Mouse (Mus musculus) CH12.LX (cell line): Measurements from ENCODE around the gene Mest. TPM values are rescaled to one million over a fixed set of nuclear protein-coding genes. Genes with fewer than 3 reads are reported as not detected.

ENCODE experiments used
- DNase-seq: peaks from one replicate; pipeline ENCODE4 v3.0.0-alpha.2; 2013; ENCODE audit errors: extremely low read depth
- H3K27ac ChIP-seq: 2 replicates; pipeline ENCODE4 v1.5.1; 2012; ENCODE audit warnings: low read depth, mild to moderate bottlenecking, control low read depth, moderate library complexity; ENCODE audit not compliant: insufficient read depth
- H3K27me3 ChIP-seq: replicated peaks from 2 replicates; pipeline ENCODE3; 2012; ENCODE audit warnings: inconsistent platforms
- H3K36me3 ChIP-seq, 2 experiments: replicated peaks in 1 of 2; 2 replicates each; pipeline versions ENCODE3 to v1.6.1; 2012; ENCODE audit warnings: inconsistent platforms in 1 of 2, low read length in 1 of 2, mild to moderate bottlenecking in 1 of 2, mixed read lengths in 1 of 2, moderate library complexity in 1 of 2; ENCODE audit not compliant: control insufficient read depth in 1 of 2, insufficient read depth in 1 of 2
- H3K4me1 ChIP-seq, 2 experiments: 2 replicates each; pipeline ENCODE4 v1.6.1; 2012; ENCODE audit warnings: inconsistent platforms in 1 of 2, moderate library complexity in 1 of 2; ENCODE audit not compliant: insufficient read depth in 2 of 2, control insufficient read depth in 1 of 2
- H3K4me2 ChIP-seq: 2 replicates; pipeline ENCODE4 v1.6.1; 2012; ENCODE audit warnings: low read depth, mild to moderate bottlenecking, control low read depth; ENCODE audit not compliant: poor library complexity, insufficient read depth, severe bottlenecking
- H3K4me3 ChIP-seq, 3 experiments: fragments of 150-350 bp in 1 of 3; sonication (generic) in 1 of 3; replicated peaks in 1 of 3; 2 replicates each; pipeline versions ENCODE3 to v1.5.1; 2011 to 2012; ENCODE audit warnings: low read depth in 2 of 3, low read length in 2 of 3, mild to moderate bottlenecking in 2 of 3, moderate library complexity in 2 of 3, control low read depth in 1 of 3, improper control_type of control experiment in 1 of 3, inconsistent platforms in 1 of 3, mixed read lengths in 1 of 3; ENCODE audit not compliant: poor library complexity in 1 of 3
- H3K79me2 ChIP-seq: replicated peaks from 2 replicates; pipeline ENCODE4 v1.6.1; 2012; ENCODE audit warnings: mild to moderate bottlenecking, moderate library complexity; ENCODE audit not compliant: control insufficient read depth, poor library complexity, insufficient read depth, severe bottlenecking; ENCODE audit errors: extremely low read depth
- H3K9ac ChIP-seq: 2 replicates; pipeline ENCODE4 v1.6.1; 2012; ENCODE audit warnings: low read depth, mild to moderate bottlenecking, control low read depth, moderate library complexity; ENCODE audit not compliant: insufficient read depth
- H3K9me3 ChIP-seq: replicated peaks from 2 replicates; pipeline ENCODE3; 2012; ENCODE audit warnings: low read length, inconsistent platforms, mixed read lengths
- BHLHE40 ChIP-seq: IDR thresholded peaks from 2 replicates; pipeline ENCODE4 v1.6.1; 2011; ENCODE audit warnings: mild to moderate bottlenecking, low read depth, low read length, improper control_type of control experiment
- CHD2 ChIP-seq: IDR thresholded peaks from 2 replicates; pipeline ENCODE4 v1.6.1; 2011; ENCODE audit warnings: low read length, improper control_type of control experiment
- CTCF ChIP-seq, 2 experiments: IDR thresholded peaks in 1 of 2; conservative IDR thresholded peaks in 1 of 2; 2 replicates each; pipeline ENCODE4 v1.5.1; 2011 to 2012; ENCODE audit warnings: low read depth in 2 of 2, low read length in 2 of 2, improper control_type of control experiment in 1 of 2, inconsistent platforms in 1 of 2, mild to moderate bottlenecking in 1 of 2, moderate library complexity in 1 of 2
- EP300 ChIP-seq: IDR thresholded peaks from 2 replicates; pipeline ENCODE4 v1.6.1; 2011; ENCODE audit warnings: low read length, improper control_type of control experiment
- IRF4 ChIP-seq: IDR thresholded peaks from 2 replicates; pipeline ENCODE4 v1.6.1; 2014; ENCODE audit warnings: low read depth, mild to moderate bottlenecking, inconsistent platforms, low read length, improper control_type of control experiment
- JUN ChIP-seq: IDR thresholded peaks from 2 replicates; pipeline ENCODE4 v1.6.1; 2011; ENCODE audit warnings: low read depth, mild to moderate bottlenecking, low read length, improper control_type of control experiment, moderate library complexity; ENCODE audit not compliant: insufficient read depth
- JUND ChIP-seq: conservative IDR thresholded peaks from 2 replicates; pipeline ENCODE4 v1.6.1; 2011; ENCODE audit warnings: low read depth, low read length, improper control_type of control experiment
- MEF2A ChIP-seq: IDR thresholded peaks from 2 replicates; pipeline ENCODE4 v1.6.1; 2014; ENCODE audit warnings: low read depth, mild to moderate bottlenecking, inconsistent platforms, low read length, improper control_type of control experiment, borderline replicate concordance
- MXI1 ChIP-seq: IDR thresholded peaks from 2 replicates; pipeline ENCODE4 v1.6.1; 2011; ENCODE audit warnings: mild to moderate bottlenecking, low read depth, low read length, improper control_type of control experiment
- NELFE ChIP-seq: IDR thresholded peaks from 2 replicates; pipeline ENCODE4 v1.6.1; 2011; ENCODE audit warnings: low read depth, low read length, improper control_type of control experiment
- NRF1 ChIP-seq: IDR thresholded peaks from 2 replicates; pipeline ENCODE4 v1.6.1; 2014; ENCODE audit warnings: low read depth, mild to moderate bottlenecking, inconsistent platforms, low read length, improper control_type of control experiment, moderate library complexity
- PAX5 ChIP-seq: IDR thresholded peaks from 2 replicates; pipeline ENCODE4 v1.6.1; 2012; ENCODE audit warnings: low read length, inconsistent platforms, mixed read lengths
- POLR2A ChIP-seq: IDR thresholded peaks from 2 replicates; pipeline ENCODE4 v1.6.1; 2011; ENCODE audit warnings: low read depth, mild to moderate bottlenecking, improper control_type of control experiment, low read length
- RAD21 ChIP-seq: IDR thresholded peaks from 2 replicates; pipeline ENCODE4 v1.6.1; 2011; ENCODE audit warnings: low read depth, mild to moderate bottlenecking, low read length, improper control_type of control experiment, moderate library complexity
- RCOR1 ChIP-seq: conservative IDR thresholded peaks from 2 replicates; pipeline ENCODE4 v1.6.1; 2012; ENCODE audit warnings: low read depth, mild to moderate bottlenecking, inconsistent platforms, low read length, improper control_type of control experiment
- SIN3A ChIP-seq: IDR thresholded peaks from 2 replicates; pipeline ENCODE4 v1.6.1; 2012; ENCODE audit warnings: low read length, improper control_type of control experiment, inconsistent platforms
- SMC3 ChIP-seq: IDR thresholded peaks from 2 replicates; pipeline ENCODE4 v1.6.1; 2011; ENCODE audit warnings: low read depth, low read length, improper control_type of control experiment
- TBP ChIP-seq: conservative IDR thresholded peaks from 2 replicates; pipeline ENCODE4 v1.6.1; 2011; ENCODE audit warnings: low read depth, low read length, improper control_type of control experiment
- TCF12 ChIP-seq: IDR thresholded peaks from 2 replicates; pipeline ENCODE4 v1.6.1; 2014; ENCODE audit warnings: low read depth, mild to moderate bottlenecking, inconsistent platforms, low read length, improper control_type of control experiment
- UBTF ChIP-seq: IDR thresholded peaks from 2 replicates; pipeline ENCODE4 v1.6.1; 2012; ENCODE audit warnings: low read depth, mild to moderate bottlenecking, inconsistent platforms, low read length, improper control_type of control experiment, moderate library complexity
- ZMIZ1 ChIP-seq: IDR thresholded peaks from 2 replicates; pipeline ENCODE4 v1.6.1; 2012; ENCODE audit warnings: low read depth, mild to moderate bottlenecking, inconsistent platforms, low read length, improper control_type of control experiment
- ZNF384 ChIP-seq: IDR thresholded peaks from 2 replicates; pipeline ENCODE4 v1.6.1; 2012; ENCODE audit warnings: low read depth, low read length, improper control_type of control experiment, inconsistent platforms
- dilution Hi-C: fragments of 300-500 bp; cut with MboI; formaldehyde crosslinking; loops from 2 replicates; pipeline ENCODE4 v1.14.3; 2020; ENCODE audit warnings: low sequenced_read_pairs; ENCODE audit not compliant: extremely low pct_unique_long_range_greater_than_20kb, extremely low pct_ligation_motif_present
- in situ Hi-C: fragments of 300-500 bp; cut with MboI; formaldehyde crosslinking; loops from 3 replicates; pipeline ENCODE4 v1.14.3; 2019; ENCODE audit warnings: low sequenced_read_pairs, low pct_ligation_motif_present, low pct_unique_long_range_greater_than_20kb, mixed read lengths
- polyA plus RNA-seq: library from polyadenylated mRNA; unstranded; fragments of >175 nt; gene quantifications from 2 replicates; pipeline ENCODE4 v1.2.1, GENCODE M21; 2012; ENCODE audit warnings: low read depth; ENCODE audit not compliant: insufficient read length
- total RNA-seq, 2 experiments: library from RNA; depleted of rRNA; stranded (reverse); fragments of 300-350 nt in 1 of 2; fragments of >200 nt in 1 of 2; gene quantifications; 2 replicates each; pipeline ENCODE4 v1.2.3; 2012 to 2014

The Mest gene
- total and polyA plus RNA-seq, 3 experiments = 0.13 TPM; not detected in 2

DNA sequence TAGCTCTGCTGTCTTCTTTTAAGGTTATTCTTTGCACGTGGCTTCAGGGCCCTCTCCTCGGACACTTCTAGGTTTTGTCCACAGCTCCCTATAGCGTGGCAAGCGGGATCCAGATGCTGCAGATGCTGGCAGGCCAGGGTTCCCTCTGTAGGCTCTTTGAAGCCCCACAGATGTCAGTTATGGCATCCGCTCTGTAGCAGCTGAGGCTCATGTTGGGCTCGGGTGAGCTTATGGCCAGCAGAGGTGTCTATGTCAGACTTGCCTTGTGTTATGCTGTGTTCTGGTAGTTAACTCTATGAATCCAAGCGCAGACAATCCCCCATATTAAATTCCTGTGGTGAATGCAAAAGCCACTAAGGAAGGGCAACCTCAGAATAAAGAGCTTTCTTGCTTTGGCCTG lies 42.9 kb upstream of the Mest start (continued):
- TF ChIP-seq RCOR1 = no peak

DNA sequence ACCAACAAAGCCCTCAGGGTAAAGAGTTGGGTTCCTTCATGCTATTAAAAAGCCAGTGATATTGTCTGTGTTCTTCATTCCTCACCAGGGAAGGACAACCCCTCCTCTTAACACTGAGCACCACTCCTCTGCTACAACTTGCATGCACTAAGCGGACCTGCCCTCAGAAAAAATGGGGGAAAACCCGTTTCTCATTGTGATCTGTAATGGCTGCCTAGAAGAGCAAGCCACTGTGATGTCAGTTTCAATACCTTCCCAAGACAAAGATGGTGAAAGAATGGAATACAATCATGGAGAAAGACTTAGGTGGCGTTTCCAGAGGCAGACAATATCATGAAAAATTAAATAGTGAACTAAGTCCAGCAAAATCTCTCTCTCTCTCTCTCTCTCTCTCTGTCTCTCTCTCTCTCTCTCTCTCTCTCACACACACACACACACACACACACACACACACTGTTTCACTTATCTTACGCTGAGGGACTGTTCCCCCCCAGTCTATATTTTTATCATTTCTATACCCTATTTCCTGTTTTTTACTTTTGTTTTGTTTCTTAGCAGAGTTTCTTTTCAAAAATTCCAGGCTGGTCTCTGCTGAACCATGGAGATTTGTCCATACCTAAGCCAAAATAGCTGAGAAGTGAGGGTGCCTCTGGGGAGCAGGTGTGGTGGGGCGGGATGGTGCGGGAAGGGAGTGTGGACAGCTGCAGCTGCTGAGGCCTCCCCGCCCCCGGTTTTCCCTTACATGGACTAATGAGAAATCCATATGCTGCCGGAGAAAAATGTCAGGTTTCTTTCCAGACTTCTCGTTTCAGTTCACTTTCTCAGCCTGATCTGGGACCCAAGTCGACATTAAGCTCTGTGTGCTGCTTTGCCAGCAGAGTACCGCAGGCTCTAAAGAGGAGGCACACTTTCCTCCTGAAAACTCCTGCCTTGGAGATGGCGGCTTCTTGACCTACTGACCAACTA lies 41.1 kb upstream of the Mest start:
- Histone ChIP-seq H3K79me2 (no peaks in the 10 kb centered on the region), H3K9me3 (no peaks in the 10 kb centered on the region), H3K4me3 (no peak overlapping the region), H3K27ac (no peak overlapping the region)
- in situ Hi-C loops = no loop called here
- 0 out of 2 replicates have a peak, but pooled peaks have one; percentile 33 for TF ChIP-seq TBP
- 0 out of 2 replicates have a peak, but pooled peaks have one; percentile 13 for TF ChIP-seq BHLHE40
- no peak for TF ChIP-seq PAX5
- TF ChIP-seq MEF2A = peak; percentile 31; the same call in 1 of the 2 replicates
- no peak for TF ChIP-seq ZMIZ1
- TF ChIP-seq MXI1 = no peak
- no peak for TF ChIP-seq JUND
- TF ChIP-seq IRF4 = 0 out of 2 replicates have a peak, but pooled peaks have one; percentile 39
- TF ChIP-seq SMC3 = no peak
- TF ChIP-seq SIN3A = no peak
- no peak for TF ChIP-seq JUN
- peak; percentile 30; the same call in 1 of the 2 replicates for TF ChIP-seq EP300
- TF ChIP-seq TCF12 = peak; percentile 42; the same call in 1 of the 2 replicates
- TF ChIP-seq ZNF384 = peak; percentile 67
- TF ChIP-seq NRF1 = 0 out of 2 replicates have a peak, but pooled peaks have one; percentile 24
- TF ChIP-seq, all 38 proteins: peak for 8
- peaks cover 0 to 12% of the 10 kb centered on the region in 2 experiments for H3K36me3 ChIP-seq
- no peaks in the 10 kb centered on the region for H3K27me3 ChIP-seq
- H3K9ac ChIP-seq = peak overlapping the region; percentile 14; the same call in 1 of the 2 replicates
- DNase-seq = peak; percentile 62
- peaks cover 0 to 40% of the 10 kb centered on the region in 2 experiments; a peak in 2 of 4 replicates for H3K4me1 ChIP-seq
- dilution Hi-C loops = no loop called here
- H3K4me2 ChIP-seq = peak overlapping the region; percentile 65

DNA sequence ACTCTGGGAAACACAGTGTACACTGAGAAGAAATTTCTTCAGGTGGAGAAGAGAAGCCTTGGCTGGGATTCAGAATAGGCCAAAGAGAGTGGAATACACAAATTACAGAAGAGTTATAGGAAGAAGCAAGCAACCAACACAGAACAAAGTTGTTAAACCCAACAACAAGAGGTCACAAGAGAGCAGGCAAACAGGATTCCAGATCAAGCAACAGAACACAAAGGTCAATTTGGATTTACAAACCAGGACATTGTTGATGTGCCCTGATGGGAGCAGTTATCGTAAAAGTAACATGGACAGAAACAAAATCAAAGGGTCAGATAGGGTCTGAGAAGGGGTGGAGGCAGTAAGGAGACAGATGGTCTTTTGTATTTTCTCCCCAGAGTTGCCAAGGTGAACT lies 38.8 kb upstream of the Mest start:
- in situ Hi-C loops (no loop called here), dilution Hi-C loops (no loop called here)
- Histone ChIP-seq H3K4me2 (no peak overlapping the region), H3K9me3 (no peaks in the 10 kb centered on the region), H3K9ac (no peak overlapping the region), H3K27me3 (no peaks in the 10 kb centered on the region), H3K27ac (no peak overlapping the region), H3K4me1 (peaks cover 4 to 47% of the 10 kb centered on the region in 2 experiments; a peak in 3 of 4 replicates), H3K79me2 (no peaks in the 10 kb centered on the region), H3K4me3 (no peak overlapping the region), H3K36me3 (peaks cover 0 to 5% of the 10 kb centered on the region in 2 experiments)
- no peak for DNase-seq
- TF ChIP-seq CTCF (conservative IDR thresholded peaks at IDR 0.05 in 1 of 2, IDR thresholded peaks at IDR 0.05 in 1 of 2; ENCODE audit: low read depth in 2 of 2, low read length in 2 of 2) (no peak), ZMIZ1 (no peak), UBTF (no peak), RAD21 (no peak), MEF2A (no peak), RCOR1 (no peak), CHD2 (no peak), POLR2A (no peak), JUN (no peak), NELFE (no peak), TBP (no peak)
